Mouse (Mus musculus): ENCODE measurements around the gene C130026I21Rik. TPM values are rescaled to one million over a fixed set of nuclear protein-coding genes. Genes with fewer than 3 reads are reported as not detected.
"Not testable (repeated sequence)": the region's sequence is repeated elsewhere in the genome, so short reads cannot be mapped to it uniquely, and the experiment has no call there.

Gene C130026I21Rik
- polyA plus RNA-seq, 1 experiment = 1.1 TPM

DNA sequence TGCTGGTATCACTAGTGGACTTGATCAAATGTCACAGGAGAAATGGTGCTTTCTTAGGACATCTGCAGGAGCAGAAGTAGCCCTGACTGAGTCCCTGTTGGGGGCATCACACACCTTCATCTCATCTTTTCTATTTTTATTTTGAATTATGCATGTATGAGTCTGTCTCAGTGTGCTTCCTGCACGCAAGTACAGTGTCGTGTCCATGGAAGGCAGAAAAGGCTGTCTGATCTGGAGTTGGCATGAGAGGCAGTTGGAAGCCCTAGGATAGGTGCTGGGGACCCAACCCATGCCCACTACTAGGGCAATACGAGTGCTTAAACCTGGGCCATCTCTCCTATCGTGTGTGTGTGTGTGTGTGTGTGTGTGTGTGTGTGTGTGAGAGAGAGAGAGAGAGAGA, 165.0 kb downstream of the C130026I21Rik start:
- WGBS = 78% methylated on average over 4 of the region's 4 CpGs
- not testable (repeated sequence) for H3K27me3 ChIP-seq (replicated peaks; ENCODE audit: control insufficient read depth, insufficient read depth, low read length); H3K4me1 ChIP-seq (ENCODE audit: control insufficient read depth, insufficient read depth, low read length); H3K4me3 ChIP-seq (ENCODE audit: insufficient read depth, low read depth, low read length); H3K36me3 ChIP-seq (ENCODE audit: control insufficient read depth, insufficient read depth, low read length); H3K27ac ChIP-seq (ENCODE audit: insufficient read depth, low read depth, low read length)
- peak; percentile 20 for DNase-seq

DNA sequence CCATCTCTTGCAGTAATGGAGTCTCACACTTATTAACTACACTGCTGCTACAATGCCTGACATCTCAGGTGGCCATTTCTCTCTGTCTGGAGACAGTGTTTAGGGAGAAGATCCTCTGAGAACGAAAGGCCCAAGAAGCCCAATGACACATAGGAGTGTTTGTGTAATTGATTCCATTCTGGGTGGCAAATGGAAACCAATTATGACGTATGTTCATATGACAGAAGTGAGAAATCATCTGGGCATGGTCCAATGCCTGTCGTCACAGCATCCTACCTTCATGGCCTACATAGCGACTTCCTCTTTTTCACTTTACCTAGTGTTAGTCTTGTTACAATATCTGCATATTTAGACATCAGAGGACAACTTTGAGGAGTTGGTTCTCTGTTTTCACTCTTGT, 168.6 kb downstream of the C130026I21Rik start:
- not testable (repeated sequence) for DNase-seq; H3K36me3 ChIP-seq (ENCODE audit: control insufficient read depth, insufficient read depth, low read length); H3K4me3 ChIP-seq (ENCODE audit: insufficient read depth, low read depth, low read length); H3K27ac ChIP-seq (ENCODE audit: insufficient read depth, low read depth, low read length); H3K27me3 ChIP-seq (replicated peaks; ENCODE audit: control insufficient read depth, insufficient read depth, low read length); H3K4me1 ChIP-seq (ENCODE audit: control insufficient read depth, insufficient read depth, low read length)
- 82% methylated on average over 4 of the region's 4 CpGs for WGBS

GRCm38 (mm10) chr1:85099864-85100263, 170.5 kb downstream of the C130026I21Rik start, which contains the start of gene Gm10553:
Gene Gm10553 (plus strand): TSS chr1:85100164.
- H3K27me3 ChIP-seq (replicated peaks; ENCODE audit: control insufficient read depth, insufficient read depth, low read length); H3K27ac ChIP-seq (ENCODE audit: insufficient read depth, low read depth, low read length); DNase-seq; H3K36me3 ChIP-seq (ENCODE audit: control insufficient read depth, insufficient read depth, low read length); H3K4me1 ChIP-seq (ENCODE audit: control insufficient read depth, insufficient read depth, low read length); H3K4me3 ChIP-seq (ENCODE audit: insufficient read depth, low read depth, low read length): not testable (repeated sequence)
- WGBS = 54% methylated on average over 1 of the region's 1 CpGs

- not testable (repeated sequence) for H3K27ac ChIP-seq (ENCODE audit: insufficient read depth, low read depth, low read length); H3K4me1 ChIP-seq (ENCODE audit: control insufficient read depth, insufficient read depth, low read length); H3K4me3 ChIP-seq (ENCODE audit: insufficient read depth, low read depth, low read length); H3K27me3 ChIP-seq (replicated peaks; ENCODE audit: control insufficient read depth, insufficient read depth, low read length); H3K36me3 ChIP-seq (ENCODE audit: control insufficient read depth, insufficient read depth, low read length); DNase-seq
- 73% methylated on average over 6 of the region's 7 CpGs for WGBS
Measured at GRCm38 (mm10) chr1:85099081-85099480, 171.3 kb downstream of the C130026I21Rik start.

DNA sequence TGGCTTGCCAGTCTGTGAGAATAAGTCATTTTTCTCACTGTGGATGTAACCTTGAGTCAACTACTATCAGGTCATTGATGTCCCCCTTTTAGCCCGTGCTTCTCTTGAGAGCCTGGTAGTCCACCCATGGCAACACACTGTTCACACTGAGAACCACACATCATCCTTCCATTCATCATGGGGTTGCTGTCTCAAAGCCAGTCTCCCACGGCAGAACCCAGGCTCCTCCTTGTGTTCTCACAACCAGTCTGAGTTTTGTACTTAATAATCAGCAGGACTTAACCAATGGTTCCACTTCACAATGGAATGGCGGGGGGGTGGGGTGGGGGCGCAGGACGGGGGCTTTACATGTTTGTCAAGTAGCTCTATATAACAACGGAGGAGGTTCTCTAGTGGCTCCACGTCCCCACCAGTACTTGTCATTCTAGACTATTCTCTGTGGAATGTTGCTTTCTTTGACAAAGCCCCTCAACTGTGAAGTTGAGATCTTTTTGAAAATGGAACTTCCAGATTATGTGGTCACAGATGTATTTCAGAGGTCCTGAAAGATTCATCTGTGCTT, 177.3 kb downstream of the C130026I21Rik start:
- not testable (repeated sequence) for H3K27ac ChIP-seq (ENCODE audit: insufficient read depth, low read depth, low read length); H3K4me3 ChIP-seq (ENCODE audit: insufficient read depth, low read depth, low read length); H3K36me3 ChIP-seq (ENCODE audit: control insufficient read depth, insufficient read depth, low read length); H3K4me1 ChIP-seq (ENCODE audit: control insufficient read depth, insufficient read depth, low read length); DNase-seq; H3K27me3 ChIP-seq (replicated peaks; ENCODE audit: control insufficient read depth, insufficient read depth, low read length)
- WGBS = 79% methylated on average over 6 of the region's 7 CpGs

GRCm38 (mm10) chr1:85092169-85092568, 178.2 kb downstream of the C130026I21Rik start:
- not testable (repeated sequence) for H3K27ac ChIP-seq (ENCODE audit: insufficient read depth, low read depth, low read length); H3K27me3 ChIP-seq (replicated peaks; ENCODE audit: control insufficient read depth, insufficient read depth, low read length); H3K36me3 ChIP-seq (ENCODE audit: control insufficient read depth, insufficient read depth, low read length); DNase-seq; H3K4me3 ChIP-seq (ENCODE audit: insufficient read depth, low read depth, low read length); H3K4me1 ChIP-seq (ENCODE audit: control insufficient read depth, insufficient read depth, low read length)
- 35% methylated on average over 1 of the region's 3 CpGs for WGBS

GRCm38 (mm10) chr1:85086211-85086610, 184.2 kb downstream of the C130026I21Rik start:
- not testable (repeated sequence) for H3K4me1 ChIP-seq (ENCODE audit: control insufficient read depth, insufficient read depth, low read length); DNase-seq; H3K4me3 ChIP-seq (ENCODE audit: insufficient read depth, low read depth, low read length); H3K27ac ChIP-seq (ENCODE audit: insufficient read depth, low read depth, low read length); H3K36me3 ChIP-seq (ENCODE audit: control insufficient read depth, insufficient read depth, low read length); H3K27me3 ChIP-seq (replicated peaks; ENCODE audit: control insufficient read depth, insufficient read depth, low read length)
- WGBS = 66% methylated on average over 1 of the region's 1 CpGs

GRCm38 (mm10) chr1:85084803-85085202, 185.6 kb downstream of the C130026I21Rik start:
- not testable (repeated sequence) for H3K27ac ChIP-seq (ENCODE audit: insufficient read depth, low read depth, low read length); H3K27me3 ChIP-seq (replicated peaks; ENCODE audit: control insufficient read depth, insufficient read depth, low read length); H3K36me3 ChIP-seq (ENCODE audit: control insufficient read depth, insufficient read depth, low read length); H3K4me3 ChIP-seq (ENCODE audit: insufficient read depth, low read depth, low read length); H3K4me1 ChIP-seq (ENCODE audit: control insufficient read depth, insufficient read depth, low read length); DNase-seq
- 60% methylated on average over 3 of the region's 3 CpGs for WGBS

DNA sequence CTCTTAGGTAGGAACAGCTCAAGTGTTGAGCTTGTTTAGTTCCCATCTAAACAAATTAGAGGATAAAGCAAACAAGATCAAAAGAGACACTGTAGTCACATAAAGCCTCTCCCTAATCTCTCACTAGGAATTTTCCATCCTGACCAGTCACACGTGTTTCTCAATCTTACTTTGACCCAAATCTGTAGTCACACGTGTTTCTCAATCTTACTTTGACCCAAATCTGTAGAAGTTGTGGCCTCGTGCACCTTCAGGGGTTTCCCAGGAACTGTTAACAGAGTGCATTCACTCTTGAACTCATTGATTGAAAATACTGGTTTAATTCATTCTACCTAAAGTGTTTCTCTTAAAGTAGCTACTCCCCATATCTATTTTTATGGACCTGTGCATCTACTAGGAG, 197.3 kb downstream of the C130026I21Rik start:
- WGBS = 64% methylated on average over 3 of the region's 3 CpGs

DNA sequence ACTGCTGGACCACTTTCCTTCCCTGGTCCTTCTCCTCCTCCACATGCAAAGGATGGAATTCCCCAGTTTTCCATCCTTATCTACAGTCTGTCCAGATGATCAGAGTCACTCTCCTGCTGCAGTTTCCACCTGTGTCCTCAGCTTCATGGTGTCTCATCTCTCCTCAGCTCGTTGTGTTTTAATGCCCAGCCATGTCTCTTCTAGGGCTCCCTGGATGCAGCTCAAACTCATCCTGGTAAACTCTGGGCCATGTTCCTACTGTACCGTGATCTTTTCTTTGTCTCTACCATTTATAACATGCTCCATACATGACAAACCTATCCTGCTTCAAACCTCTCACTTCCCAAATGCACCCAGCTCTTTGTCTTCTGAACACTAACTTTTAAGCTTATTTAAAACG, 198.7 kb downstream of the C130026I21Rik start:
- H3K4me1 ChIP-seq (ENCODE audit: control insufficient read depth, insufficient read depth, low read length); DNase-seq; H3K27me3 ChIP-seq (replicated peaks; ENCODE audit: control insufficient read depth, insufficient read depth, low read length); H3K36me3 ChIP-seq (ENCODE audit: control insufficient read depth, insufficient read depth, low read length); H3K27ac ChIP-seq (ENCODE audit: insufficient read depth, low read depth, low read length); H3K4me3 ChIP-seq (ENCODE audit: insufficient read depth, low read depth, low read length): not testable (repeated sequence)
- WGBS = 64% methylated on average over 3 of the region's 3 CpGs

More for the DNA sequence above, 197.3 kb downstream of the C130026I21Rik start:
- not testable (repeated sequence) for H3K27ac ChIP-seq (ENCODE audit: insufficient read depth, low read depth, low read length); H3K4me1 ChIP-seq (ENCODE audit: control insufficient read depth, insufficient read depth, low read length); DNase-seq; H3K4me3 ChIP-seq (ENCODE audit: insufficient read depth, low read depth, low read length); H3K36me3 ChIP-seq (ENCODE audit: control insufficient read depth, insufficient read depth, low read length); H3K27me3 ChIP-seq (replicated peaks; ENCODE audit: control insufficient read depth, insufficient read depth, low read length)

GRCm38 (mm10) chr1:85035801-85036200, 234.6 kb downstream of the C130026I21Rik start:
- DNase-seq; H3K4me1 ChIP-seq (ENCODE audit: control insufficient read depth, insufficient read depth, low read length); H3K27me3 ChIP-seq (replicated peaks; ENCODE audit: control insufficient read depth, insufficient read depth, low read length); H3K36me3 ChIP-seq (ENCODE audit: control insufficient read depth, insufficient read depth, low read length); H3K27ac ChIP-seq (ENCODE audit: insufficient read depth, low read depth, low read length); H3K4me3 ChIP-seq (ENCODE audit: insufficient read depth, low read depth, low read length): not testable (repeated sequence)
- 83% methylated on average over 6 of the region's 6 CpGs for WGBS

DNA sequence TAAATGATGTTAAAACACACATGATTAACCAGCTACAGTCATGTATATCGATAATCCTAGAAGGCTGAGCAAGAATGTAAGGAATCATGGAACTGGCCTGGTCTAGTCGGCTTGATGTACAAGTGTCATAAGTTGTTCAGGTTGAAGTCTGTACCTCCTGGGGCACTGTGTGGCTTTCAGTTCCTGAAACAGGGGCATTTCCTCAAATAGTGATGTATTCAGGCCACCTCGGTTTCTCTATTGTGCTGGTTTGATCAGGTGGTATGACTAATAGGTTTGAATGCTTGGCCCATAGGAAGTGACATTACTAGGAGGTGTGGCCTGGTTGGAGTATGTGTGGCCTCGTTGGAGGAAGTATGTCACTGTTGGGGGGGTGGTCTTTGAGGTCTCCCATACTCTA, 236.0 kb downstream of the C130026I21Rik start:
- 83% methylated on average over 3 of the region's 4 CpGs for WGBS
- H3K27ac ChIP-seq (ENCODE audit: insufficient read depth, low read depth, low read length); H3K36me3 ChIP-seq (ENCODE audit: control insufficient read depth, insufficient read depth, low read length); DNase-seq; H3K4me1 ChIP-seq (ENCODE audit: control insufficient read depth, insufficient read depth, low read length); H3K27me3 ChIP-seq (replicated peaks; ENCODE audit: control insufficient read depth, insufficient read depth, low read length); H3K4me3 ChIP-seq (ENCODE audit: insufficient read depth, low read depth, low read length): not testable (repeated sequence)

Measured in kidney, adult 2 months (tissue).